Mouse (Mus musculus): ENCODE results near the gene Pagr1a.
A peak's percentile ranks its signal among the peaks of the same experiment; 100 is the strongest.

Pagr1a gene

GRCm38 (mm10) chr7:127016971-127017949, at the start of gene Pagr1a:
Gene Pagr1a (minus strand): TSS chr7:127017352.
- DNase-seq = peak; percentile 99

- no peak for DNase-seq
Measured at GRCm38 (mm10) chr7:127066317-127066716, 49.2 kb upstream of the Pagr1a start.

- DNase-seq = no peak
Measured at GRCm38 (mm10) chr7:127065538-127065937, 48.4 kb upstream of the Pagr1a start.

- no peak for DNase-seq
Measured at GRCm38 (mm10) chr7:127055026-127055585, 38.0 kb upstream of the Pagr1a start.

GRCm38 (mm10) chr7:127041851-127042672, 24.9 kb upstream of the Pagr1a start, which contains the start of gene Kif22:
Gene Kif22 (minus strand): TSS chr7:127042471.
- peak; percentile 94 for DNase-seq

GRCm38 (mm10) chr7:127031244-127031643, 14.1 kb upstream of the Pagr1a start:
- DNase-seq = peak; percentile 34

GRCm38 (mm10) chr7:127030172-127030571, 13.0 kb upstream of the Pagr1a start:
- DNase-seq = no peak

- no peak for DNase-seq
Measured at GRCm38 (mm10) chr7:127027885-127028284, 10.7 kb upstream of the Pagr1a start.

GRCm38 (mm10) chr7:127026984-127027726, 10.0 kb upstream of the Pagr1a start, which contains the start of gene Maz:
Gene Maz (minus strand): TSS chr7:127027037.
- peak; percentile 100 for DNase-seq

- no peak for DNase-seq
Measured at GRCm38 (mm10) chr7:127026616-127026983, 9.4 kb upstream of the Pagr1a start.

GRCm38 (mm10) chr7:127026161-127026600, 9.0 kb upstream of the Pagr1a start:
- peak; percentile 65 for DNase-seq

- DNase-seq = peak; percentile 40
Measured at GRCm38 (mm10) chr7:127025556-127026160, 8.5 kb upstream of the Pagr1a start.

GRCm38 (mm10) chr7:127024755-127025555, 7.8 kb upstream of the Pagr1a start:
- DNase-seq = peak; percentile 89

- DNase-seq = no peak
Measured at GRCm38 (mm10) chr7:127023896-127024690, 6.9 kb upstream of the Pagr1a start.

GRCm38 (mm10) chr7:127023272-127023691, 6.1 kb upstream of the Pagr1a start:
- DNase-seq = peak; percentile 52

- DNase-seq = no peak
Measured at GRCm38 (mm10) chr7:127022528-127023271, 5.5 kb upstream of the Pagr1a start.

GRCm38 (mm10) chr7:127021563-127022527, 4.7 kb upstream of the Pagr1a start:
- no peak for DNase-seq
